Mouse (Mus musculus) adrenal gland, postnatal 4 days (tissue): ENCODE data around the gene Wbp11. TPM values are rescaled to one million over a fixed set of nuclear protein-coding genes. Genes with fewer than 3 reads are reported as not detected.

Experiments used
- DNase-seq, 2 experiments: peaks; one replicate each; pipeline ENCODE4 v3.0.0; 2021 to 2022; ENCODE audit warnings: low spot score in 2 of 2, mixed read lengths in 2 of 2
- total RNA-seq, 2 experiments: library from RNA; stranded (reverse); gene quantifications; 2 replicates each; pipeline ENCODE4 v1.2.3; 2021

Gene Wbp11
- total RNA-seq, 2 experiments from 2014 or later = 110 to 116 TPM

GRCm38 (mm10) chr6:136844903-136845302 lies 16.9 kb upstream of the Wbp11 start:
- DNase-seq = no peak

- DNase-seq = no peak
Measured at GRCm38 (mm10) chr6:136837323-136837722, 9.3 kb upstream of the Wbp11 start.

GRCm38 (mm10) chr6:136835352-136835751 lies 7.3 kb upstream of the Wbp11 start, which contains the start of gene Smco3:
Gene Smco3 (minus strand): TSS chr6:136835452.
- no peak for DNase-seq

GRCm38 (mm10) chr6:136831712-136832111 lies 3.7 kb upstream of the Wbp11 start:
- DNase-seq = no peak

- DNase-seq = no peak
Measured at GRCm38 (mm10) chr6:136828681-136829080, 648 bp upstream of the Wbp11 start.

GRCm38 (mm10) chr6:136827516-136827880 lies 535 bp downstream of the Wbp11 start, which contains the start of gene BC049715:
Gene BC049715 (plus strand): TSS chr6:136827626.
- no peak for DNase-seq

- DNase-seq = no peak
Measured at GRCm38 (mm10) chr6:136827116-136827515, 917 bp downstream of the Wbp11 start.

- no peak for DNase-seq
Measured at GRCm38 (mm10) chr6:136824987-136825386, 3.0 kb downstream of the Wbp11 start.

GRCm38 (mm10) chr6:136821086-136821485 lies 6.9 kb downstream of the Wbp11 start:
- no peak for DNase-seq

GRCm38 (mm10) chr6:136820381-136820780 lies 7.7 kb downstream of the Wbp11 start:
- no peak for DNase-seq

GRCm38 (mm10) chr6:136817549-136817948 lies 10.5 kb downstream of the Wbp11 start:
- no peak for DNase-seq

- DNase-seq = no peak
Measured at GRCm38 (mm10) chr6:136816826-136817225, 11.2 kb downstream of the Wbp11 start.

GRCm38 (mm10) chr6:136815381-136815780 lies 12.7 kb downstream of the Wbp11 start:
- DNase-seq = no peak

- no peak for DNase-seq
Measured at GRCm38 (mm10) chr6:136813117-136813516, 14.9 kb downstream of the Wbp11 start.

- DNase-seq = no peak
Measured at GRCm38 (mm10) chr6:136811196-136811595, 16.8 kb downstream of the Wbp11 start.

- no peak for DNase-seq
Measured at GRCm38 (mm10) chr6:136809673-136810072, 18.4 kb downstream of the Wbp11 start.

- no peak for DNase-seq
Measured at GRCm38 (mm10) chr6:136809077-136809476, 19.0 kb downstream of the Wbp11 start.

- no peak for DNase-seq
Measured at GRCm38 (mm10) chr6:136808631-136809046, 19.4 kb downstream of the Wbp11 start.

- peak; percentile 95 to 99 for DNase-seq
Measured at GRCm38 (mm10) chr6:136808014-136808417, 20.0 kb downstream of the Wbp11 start, which contains the start of gene H2afj. Gene H2afj (plus strand): TSS chr6:136808244.

- no peak for DNase-seq
Measured at GRCm38 (mm10) chr6:136807395-136808013, 20.5 kb downstream of the Wbp11 start.

GRCm38 (mm10) chr6:136806819-136807218 lies 21.2 kb downstream of the Wbp11 start:
- DNase-seq = no peak

- DNase-seq = no peak
Measured at GRCm38 (mm10) chr6:136805409-136805775, 22.6 kb downstream of the Wbp11 start.

GRCm38 (mm10) chr6:136804705-136805408 lies 23.2 kb downstream of the Wbp11 start:
- DNase-seq = no peak
